Mouse (Mus musculus) heart, adult 2 months (tissue): Measurements from ENCODE around the gene Prss29.

ENCODE experiments used
- CTCF ChIP-seq: fragments of 200-600 bp; IDR thresholded peaks from 2 replicates; pipeline ENCODE4 v1.8.1; 2022; ENCODE audit warnings: antibody characterized with exemption, mild to moderate bottlenecking, moderate library complexity
- EP300 ChIP-seq: fragments of 200-500 bp; IDR thresholded peaks from 2 replicates; pipeline ENCODE4 v1.6.1; 2011; ENCODE audit warnings: low read depth, low read length, control low read depth; ENCODE audit not compliant: insufficient read depth

DNA sequence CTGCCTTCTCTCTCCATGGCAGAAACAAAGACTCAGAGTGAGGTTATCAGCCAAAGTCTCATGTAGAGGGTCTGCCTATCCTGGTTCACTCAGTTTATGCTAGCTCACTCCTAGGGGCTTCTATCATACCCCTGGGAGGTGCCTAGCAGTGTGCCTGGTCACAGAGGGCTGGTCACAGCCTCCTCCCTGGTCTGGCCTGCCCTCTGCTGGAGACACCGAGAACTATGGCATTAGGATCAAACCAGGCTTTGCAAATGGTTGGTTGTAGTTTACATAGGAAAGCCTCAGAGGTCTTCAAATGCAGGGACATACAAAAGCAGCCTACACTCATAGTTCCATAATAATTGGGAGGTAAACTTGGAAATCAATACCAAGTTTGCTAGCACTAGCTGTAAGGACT, 45.3 kb downstream of the Prss29 start:
- TF ChIP-seq EP300 (no peak), CTCF (peak; percentile 81)
